Mouse (Mus musculus): ENCODE data around the gene Zap70. TPM values are rescaled to one million over a fixed set of nuclear protein-coding genes. Genes with fewer than 3 reads are reported as not detected.

The Zap70 gene
- polyA plus RNA-seq, 1 experiment from 2014 or later, result 1.3 TPM

GRCm38 (mm10) chr1:36784365-36785134 lies 23.0 kb downstream of the Zap70 start:
- no peaks in the 10 kb centered on the region for H3K36me3 ChIP-seq (ENCODE audit: control insufficient read depth, insufficient read depth, low read length)
- H3K4me2 ChIP-seq (ENCODE audit: low read depth), result peak overlapping the region; percentile 91
- DNase-seq (ENCODE audit: low spot score) (peak; percentile 79), ATAC-seq (ENCODE audit: insufficient read depth, low FRiP score, low TSS enrichment) (peak; percentile 71)
- WGBS, result 4% methylated on average over 20 of the region's 20 CpGs
- H3K4me3 ChIP-seq (ENCODE audit: low read depth, low read length), result peak overlapping the region; percentile 38
- peak overlapping the region; percentile 70 for H3K9ac ChIP-seq (ENCODE audit: low read length)
- H3K27me3 ChIP-seq (ENCODE audit: control insufficient read depth, insufficient read depth, low read length), result no peaks in the 10 kb centered on the region
- no peak overlapping the region for H3K27ac ChIP-seq (ENCODE audit: low read depth, low read length)
- H3K9me3 ChIP-seq (ENCODE audit: control insufficient read depth, low read length), result no peaks in the 10 kb centered on the region
- no peaks in the 10 kb centered on the region for H3K4me1 ChIP-seq (ENCODE audit: control insufficient read depth, insufficient read depth, low read length)

- H3K36me3 ChIP-seq (ENCODE audit: control insufficient read depth, insufficient read depth, low read length), result no peaks in the 10 kb centered on the region
- peak overlapping the region; percentile 91 for H3K4me2 ChIP-seq (ENCODE audit: low read depth)
- no peaks in the 10 kb centered on the region for H3K4me1 ChIP-seq (ENCODE audit: control insufficient read depth, insufficient read depth, low read length)
- ATAC-seq (ENCODE audit: insufficient read depth, low FRiP score, low TSS enrichment), result peak; percentile 21
- H3K9me3 ChIP-seq (ENCODE audit: control insufficient read depth, low read length), result no peaks in the 10 kb centered on the region
- whole genome bisulfite sequencing, result 3% methylated on average over 16 of the region's 16 CpGs
- H3K4me3 ChIP-seq (ENCODE audit: low read depth, low read length), result peak overlapping the region; percentile 38
- no peak overlapping the region for H3K27ac ChIP-seq (ENCODE audit: low read depth, low read length)
- peak; percentile 63 for DNase-seq (ENCODE audit: low spot score)
- no peaks in the 10 kb centered on the region for H3K27me3 ChIP-seq (ENCODE audit: control insufficient read depth, insufficient read depth, low read length)
- peak overlapping the region; percentile 70 for H3K9ac ChIP-seq (ENCODE audit: low read length)
These were observed 23.6 kb downstream of the Zap70 start for GRCm38 (mm10) chr1:36785238-36785641.

GRCm38 (mm10) chr1:36786377-36786776 lies 24.8 kb downstream of the Zap70 start:
- WGBS, result 92% methylated on average over 7 of the region's 7 CpGs
- ATAC-seq (ENCODE audit: insufficient read depth, low FRiP score, low TSS enrichment) (no peak), DNase-seq (ENCODE audit: low spot score) (no peak)
- H3K27ac ChIP-seq (ENCODE audit: low read depth, low read length), result no peak overlapping the region
- H3K4me1 ChIP-seq (ENCODE audit: control insufficient read depth, insufficient read depth, low read length), result no peaks in the 10 kb centered on the region
- no peak overlapping the region for H3K4me2 ChIP-seq (ENCODE audit: low read depth)
- no peaks in the 10 kb centered on the region for H3K36me3 ChIP-seq (ENCODE audit: control insufficient read depth, insufficient read depth, low read length)
- H3K9ac ChIP-seq (ENCODE audit: low read length), result no peak overlapping the region
- no peaks in the 10 kb centered on the region for H3K27me3 ChIP-seq (ENCODE audit: control insufficient read depth, insufficient read depth, low read length)
- H3K9me3 ChIP-seq (ENCODE audit: control insufficient read depth, low read length), result no peaks in the 10 kb centered on the region
- H3K4me3 ChIP-seq (ENCODE audit: low read depth, low read length), result no peak overlapping the region

- H3K4me2 ChIP-seq (ENCODE audit: low read depth), result no peak overlapping the region
- WGBS, result 82% methylated on average over 8 of the region's 8 CpGs
- DNase-seq (ENCODE audit: low spot score) (no peak), ATAC-seq (ENCODE audit: insufficient read depth, low FRiP score, low TSS enrichment) (no peak)
- no peaks in the 10 kb centered on the region for H3K4me1 ChIP-seq (ENCODE audit: control insufficient read depth, insufficient read depth, low read length)
- no peak overlapping the region for H3K9ac ChIP-seq (ENCODE audit: low read length)
- H3K4me3 ChIP-seq (ENCODE audit: low read depth, low read length), result no peak overlapping the region
- peaks cover 4% of the 10 kb centered on the region; the same call in 1 of the 2 replicates for H3K36me3 ChIP-seq (ENCODE audit: control insufficient read depth, insufficient read depth, low read length)
- no peaks in the 10 kb centered on the region for H3K27me3 ChIP-seq (ENCODE audit: control insufficient read depth, insufficient read depth, low read length)
- no peaks in the 10 kb centered on the region for H3K9me3 ChIP-seq (ENCODE audit: control insufficient read depth, low read length)
- H3K27ac ChIP-seq (ENCODE audit: low read depth, low read length), result no peak overlapping the region
These were observed 27.8 kb downstream of the Zap70 start for GRCm38 (mm10) chr1:36789416-36789815.

GRCm38 (mm10) chr1:36796711-36797110 lies 35.1 kb downstream of the Zap70 start:
- peaks cover 20% of the 10 kb centered on the region for H3K36me3 ChIP-seq (ENCODE audit: control insufficient read depth, insufficient read depth, low read length)
- WGBS, result 89% methylated on average over 7 of the region's 7 CpGs

GRCm38 (mm10) chr1:36797481-36797880 lies 35.9 kb downstream of the Zap70 start:
- Histone ChIP-seq H3K27ac (ENCODE audit: low read depth, low read length) (no peak overlapping the region), H3K4me2 (ENCODE audit: low read depth) (no peak overlapping the region), H3K9ac (ENCODE audit: low read length) (no peak overlapping the region), H3K4me3 (ENCODE audit: low read depth, low read length) (no peak overlapping the region), H3K9me3 (ENCODE audit: control insufficient read depth, low read length) (no peaks in the 10 kb centered on the region), H3K36me3 (ENCODE audit: control insufficient read depth, insufficient read depth, low read length) (peaks cover 22% of the 10 kb centered on the region), H3K4me1 (ENCODE audit: control insufficient read depth, insufficient read depth, low read length) (no peaks in the 10 kb centered on the region), H3K27me3 (ENCODE audit: control insufficient read depth, insufficient read depth, low read length) (no peaks in the 10 kb centered on the region)
- DNase-seq (ENCODE audit: low spot score), result no peak
- WGBS, result 89% methylated on average over 10 of the region's 10 CpGs
- no peak for ATAC-seq (ENCODE audit: insufficient read depth, low FRiP score, low TSS enrichment)

More at GRCm38 (mm10) chr1:36796711-36797110, 35.1 kb downstream of the Zap70 start:
- H3K27me3 ChIP-seq (ENCODE audit: control insufficient read depth, insufficient read depth, low read length), result no peaks in the 10 kb centered on the region
- ATAC-seq (ENCODE audit: insufficient read depth, low FRiP score, low TSS enrichment), result no peak
- no peak overlapping the region for H3K4me2 ChIP-seq (ENCODE audit: low read depth)
- H3K27ac ChIP-seq (ENCODE audit: low read depth, low read length), result no peak overlapping the region
- H3K9ac ChIP-seq (ENCODE audit: low read length), result no peak overlapping the region
- H3K4me1 ChIP-seq (ENCODE audit: control insufficient read depth, insufficient read depth, low read length), result no peaks in the 10 kb centered on the region
- H3K9me3 ChIP-seq (ENCODE audit: control insufficient read depth, low read length), result no peaks in the 10 kb centered on the region
- no peak for DNase-seq (ENCODE audit: low spot score)
- no peak overlapping the region for H3K4me3 ChIP-seq (ENCODE audit: low read depth, low read length)

- H3K9ac ChIP-seq (ENCODE audit: low read length), result no peak overlapping the region
- no peak for DNase-seq (ENCODE audit: low spot score)
- WGBS, result 90% methylated on average over 3 of the region's 3 CpGs
- no peak overlapping the region for H3K4me3 ChIP-seq (ENCODE audit: low read depth, low read length)
- no peak for ATAC-seq (ENCODE audit: insufficient read depth, low FRiP score, low TSS enrichment)
- H3K36me3 ChIP-seq (ENCODE audit: control insufficient read depth, insufficient read depth, low read length), result peaks cover 19% of the 10 kb centered on the region
- H3K9me3 ChIP-seq (ENCODE audit: control insufficient read depth, low read length), result no peaks in the 10 kb centered on the region
- H3K27ac ChIP-seq (ENCODE audit: low read depth, low read length), result no peak overlapping the region
- no peaks in the 10 kb centered on the region for H3K4me1 ChIP-seq (ENCODE audit: control insufficient read depth, insufficient read depth, low read length)
- no peaks in the 10 kb centered on the region for H3K27me3 ChIP-seq (ENCODE audit: control insufficient read depth, insufficient read depth, low read length)
- no peak overlapping the region for H3K4me2 ChIP-seq (ENCODE audit: low read depth)
These were observed 38.9 kb downstream of the Zap70 start for GRCm38 (mm10) chr1:36800379-36801011.

GRCm38 (mm10) chr1:36804259-36804658 lies 42.7 kb downstream of the Zap70 start:
- no peaks in the 10 kb centered on the region for H3K27me3 ChIP-seq (ENCODE audit: control insufficient read depth, insufficient read depth, low read length)
- H3K36me3 ChIP-seq (ENCODE audit: control insufficient read depth, insufficient read depth, low read length), result peaks cover 16% of the 10 kb centered on the region

GRCm38 (mm10) chr1:36804833-36805232 lies 43.2 kb downstream of the Zap70 start:
- ATAC-seq (ENCODE audit: insufficient read depth, low FRiP score, low TSS enrichment) (no peak), DNase-seq (ENCODE audit: low spot score) (no peak)
- H3K9ac ChIP-seq (ENCODE audit: low read length), result no peak overlapping the region
- no peaks in the 10 kb centered on the region for H3K9me3 ChIP-seq (ENCODE audit: control insufficient read depth, low read length)
- WGBS, result 96% methylated on average over 4 of the region's 4 CpGs
- H3K27me3 ChIP-seq (ENCODE audit: control insufficient read depth, insufficient read depth, low read length), result no peaks in the 10 kb centered on the region
- peaks cover 16% of the 10 kb centered on the region for H3K36me3 ChIP-seq (ENCODE audit: control insufficient read depth, insufficient read depth, low read length)
- no peaks in the 10 kb centered on the region for H3K4me1 ChIP-seq (ENCODE audit: control insufficient read depth, insufficient read depth, low read length)
- no peak overlapping the region for H3K4me3 ChIP-seq (ENCODE audit: low read depth, low read length)
- no peak overlapping the region for H3K27ac ChIP-seq (ENCODE audit: low read depth, low read length)
- H3K4me2 ChIP-seq (ENCODE audit: low read depth), result no peak overlapping the region

More at GRCm38 (mm10) chr1:36804259-36804658, 42.7 kb downstream of the Zap70 start:
- Histone ChIP-seq H3K4me3 (ENCODE audit: low read depth, low read length) (no peak overlapping the region), H3K4me1 (ENCODE audit: control insufficient read depth, insufficient read depth, low read length) (no peaks in the 10 kb centered on the region), H3K9ac (ENCODE audit: low read length) (no peak overlapping the region), H3K4me2 (ENCODE audit: low read depth) (no peak overlapping the region), H3K27ac (ENCODE audit: low read depth, low read length) (no peak overlapping the region), H3K9me3 (ENCODE audit: control insufficient read depth, low read length) (no peaks in the 10 kb centered on the region)
- 77% methylated on average over 9 of the region's 9 CpGs for WGBS
- ATAC-seq (ENCODE audit: insufficient read depth, low FRiP score, low TSS enrichment), result no peak
- DNase-seq (ENCODE audit: low spot score), result no peak

Data from neural tube, embryonic 11.5 days (tissue).